Mouse (Mus musculus) embryonic facial prominence, embryonic 15.5 days (tissue): ENCODE data around the gene Olfr917. TPM values are rescaled to one million over a fixed set of nuclear protein-coding genes. Genes with fewer than 3 reads are reported as not detected.

ENCODE experiments used
- ATAC-seq: fragments of 200-750 bp; cut with Nextera tagmentation; 2 replicates; pipeline ENCODE4 v1.8.0; 2017; ENCODE audit warnings: low read depth, moderate TSS enrichment; ENCODE audit not compliant: insufficient number of reproducible peaks, low FRiP score, low TSS enrichment
- H3K27ac ChIP-seq: fragments of 300-500 bp; sonication (generic); replicated peaks from 2 replicates; pipeline ENCODE4 v1.5.1; 2015; ENCODE audit warnings: mild to moderate bottlenecking, inconsistent platforms
- H3K27me3 ChIP-seq: fragments of 300-500 bp; sonication (generic); 2 replicates; pipeline ENCODE4 v1.6.1; 2015; ENCODE audit warnings: inconsistent platforms
- H3K36me3 ChIP-seq: fragments of 300-500 bp; sonication (generic); 2 replicates; pipeline ENCODE4 v1.6.1; 2015; ENCODE audit warnings: mild to moderate bottlenecking, inconsistent platforms
- H3K4me1 ChIP-seq: fragments of 300-500 bp; sonication (generic); 2 replicates; pipeline ENCODE4 v1.6.1; 2015; ENCODE audit warnings: inconsistent platforms
- H3K4me2 ChIP-seq: fragments of 300-500 bp; sonication (generic); replicated peaks from 2 replicates; pipeline ENCODE4 v1.6.1; 2015; ENCODE audit warnings: mild to moderate bottlenecking, inconsistent platforms
- H3K4me3 ChIP-seq: fragments of 300-500 bp; sonication (generic); replicated peaks from 2 replicates; pipeline ENCODE4 v1.5.1; 2015; ENCODE audit warnings: mild to moderate bottlenecking, inconsistent platforms
- H3K9ac ChIP-seq: fragments of 300-500 bp; sonication (generic); 2 replicates; pipeline ENCODE4 v1.6.1; 2015; ENCODE audit warnings: inconsistent platforms
- H3K9me3 ChIP-seq: fragments of 300-500 bp; sonication (generic); replicated peaks from 2 replicates; pipeline ENCODE4 v1.6.1; 2016; ENCODE audit warnings: inconsistent platforms
- WGBS: fragments of 180-500 bp; shearing (Covaris S2); methylation state at CpG from one replicate; pipeline ENCODE4 v1.1.7; 2015; 5-methylcytosine and 5-hydroxymethylcytosine counted together
- polyA plus RNA-seq: library from polyadenylated mRNA; unstranded; fragments of >200 nt; fragmentation: Nextera tagmentation; extraction: Ambion mirVana; gene quantifications from 2 replicates; pipeline ENCODE4 v1.2.1, GENCODE M21; 2015

Gene Olfr917
- not detected in 2 replicates for polyA plus RNA-seq

- Histone ChIP-seq H3K27me3 (no peaks in the 10 kb centered on the region), H3K4me2 (no peak within 1 kb of the TSS), H3K9me3 (no peaks in the 10 kb centered on the region), H3K27ac (no peak within 1 kb of the TSS), H3K4me1 (no peaks in the 10 kb centered on the region), H3K9ac (no peak within 1 kb of the TSS), H3K36me3 (no peaks in the 10 kb centered on the region), H3K4me3 (no peak within 1 kb of the TSS)
- 88% methylated on average over 1 of the region's 1 CpGs for WGBS
- no peak for ATAC-seq
Observed at GRCm38 (mm10) chr9:38665742-38666141, at the start of gene Olfr917. TSS of gene Olfr917 (minus strand) at chr9:38665842.

GRCm38 (mm10) chr9:38674501-38674900 is 8.9 kb upstream of the Olfr917 start, which contains the start of gene Olfr918:
TSS of gene Olfr918 (minus strand) at chr9:38674601.
- no peaks in the 10 kb centered on the region for H3K9me3 ChIP-seq
- no peaks in the 10 kb centered on the region for H3K4me1 ChIP-seq
- WGBS = 81% methylated on average over 2 of the region's 2 CpGs
- H3K4me3 ChIP-seq = no peak within 1 kb of the TSS
- H3K36me3 ChIP-seq = no peaks in the 10 kb centered on the region
- no peak within 1 kb of the TSS for H3K9ac ChIP-seq
- H3K27ac ChIP-seq = no peak within 1 kb of the TSS
- no peak within 1 kb of the TSS for H3K4me2 ChIP-seq
- ATAC-seq = no peak
- no peaks in the 10 kb centered on the region for H3K27me3 ChIP-seq

GRCm38 (mm10) chr9:38672887-38673286 is 7.2 kb upstream of the Olfr917 start:
- Histone ChIP-seq H3K4me2 (no peak overlapping the region), H3K27ac (no peak overlapping the region), H3K4me3 (no peak overlapping the region), H3K27me3 (no peaks in the 10 kb centered on the region), H3K4me1 (no peaks in the 10 kb centered on the region), H3K9me3 (no peaks in the 10 kb centered on the region), H3K36me3 (no peaks in the 10 kb centered on the region), H3K9ac (no peak overlapping the region)
- WGBS = 79% methylated on average over 2 of the region's 2 CpGs
- no peak for ATAC-seq

- Histone ChIP-seq H3K4me3 (no peak within 1 kb of the TSS), H3K9me3 (no peaks in the 10 kb centered on the region), H3K4me1 (no peaks in the 10 kb centered on the region), H3K27me3 (no peaks in the 10 kb centered on the region), H3K27ac (no peak within 1 kb of the TSS), H3K4me2 (no peak within 1 kb of the TSS), H3K36me3 (no peaks in the 10 kb centered on the region), H3K9ac (no peak within 1 kb of the TSS)
- ATAC-seq = no peak
- 55% methylated on average over 1 of the region's 1 CpGs for WGBS
Observed at GRCm38 (mm10) chr9:38659775-38660174, 5.9 kb downstream of the Olfr917 start, which contains the start of gene Olfr916. TSS of gene Olfr916 (minus strand) at chr9:38659875.

GRCm38 (mm10) chr9:38632406-38632805 is 33.2 kb downstream of the Olfr917 start:
- Histone ChIP-seq H3K27ac (no peak overlapping the region), H3K27me3 (no peaks in the 10 kb centered on the region), H3K4me3 (no peak overlapping the region), H3K9me3 (no peaks in the 10 kb centered on the region), H3K9ac (no peak overlapping the region), H3K36me3 (no peaks in the 10 kb centered on the region), H3K4me1 (no peaks in the 10 kb centered on the region), H3K4me2 (no peak overlapping the region)
- ATAC-seq = no peak
- WGBS = 79% methylated on average over 4 of the region's 4 CpGs

Other genes with a start within 250 kb of the Olfr917 start
- gene Olfr901, start 236.4 kb downstream of the Olfr917 start, polyA plus RNA-seq = not detected in 2 replicates
- not detected in 2 replicates for gene Olfr902, start 218.2 kb downstream of the Olfr917 start, polyA plus RNA-seq
- gene Olfr904, start 202.7 kb downstream of the Olfr917 start, polyA plus RNA-seq = not detected in 2 replicates
- 0.05 TPM in 1 of 2 replicates, not detected in the other for gene Olfr905, start 194.7 kb downstream of the Olfr917 start, polyA plus RNA-seq
- not detected in 2 replicates for gene Olfr906, start 178.8 kb downstream of the Olfr917 start, polyA plus RNA-seq
- not detected in 2 replicates for gene Olfr907, start 170.0 kb downstream of the Olfr917 start, polyA plus RNA-seq
- not detected in 2 replicates for gene Olfr911-ps1, start 144.3 kb downstream of the Olfr917 start, polyA plus RNA-seq
- gene Olfr910, start 128.0 kb downstream of the Olfr917 start, polyA plus RNA-seq = 0.11 TPM in 1 of 2 replicates, not detected in the other
- not detected in 2 replicates for gene Olfr912, start 85.7 kb downstream of the Olfr917 start, polyA plus RNA-seq
- not detected in 2 replicates for gene Olfr913, start 73.1 kb downstream of the Olfr917 start, polyA plus RNA-seq
- not detected in 2 replicates for gene Olfr914, start 60.7 kb downstream of the Olfr917 start, polyA plus RNA-seq
- gene Olfr916, start 6.0 kb downstream of the Olfr917 start, polyA plus RNA-seq = not detected in 2 replicates
- gene Olfr918, start 8.8 kb upstream of the Olfr917 start, polyA plus RNA-seq = 0.05 TPM in 1 of 2 replicates, not detected in the other
- gene Olfr919, start 37.8 kb upstream of the Olfr917 start, polyA plus RNA-seq = not detected in 2 replicates
- gene Vwa5a, start 52.4 kb upstream of the Olfr917 start, polyA plus RNA-seq = 28.9 and 30.4 TPM in 2 replicates
- 0.04 TPM in 1 of 2 replicates, not detected in the other for gene Olfr920, start 86.5 kb upstream of the Olfr917 start, polyA plus RNA-seq
- not detected in 2 replicates for gene Olfr921, start 107.2 kb upstream of the Olfr917 start, polyA plus RNA-seq
- not detected in 2 replicates for gene Olfr922, start 148.8 kb upstream of the Olfr917 start, polyA plus RNA-seq
- gene Olfr923, start 160.7 kb upstream of the Olfr917 start, polyA plus RNA-seq = 0.70 and 0.88 TPM in 2 replicates
- gene Olfr924, start 178.6 kb upstream of the Olfr917 start, polyA plus RNA-seq = 0.08 TPM in 1 of 2 replicates, not detected in the other
- not detected in 2 replicates for gene Olfr26, start 189.2 kb upstream of the Olfr917 start, polyA plus RNA-seq
- gene Olfr926, start 211.3 kb upstream of the Olfr917 start, polyA plus RNA-seq = not detected in 2 replicates